Mouse (Mus musculus) heart, embryonic 11.5 days (tissue): Measurements from ENCODE around the gene Angpt4. TPM values are rescaled to one million over a fixed set of nuclear protein-coding genes. Genes with fewer than 3 reads are reported as not detected.
A peak's percentile ranks its signal among the peaks of the same experiment; 100 is the strongest.

Source experiments
- ATAC-seq: fragments of 200-750 bp; cut with Nextera tagmentation; replicated peaks from 2 replicates; pipeline ENCODE4 v1.8.0; 2017; ENCODE audit warnings: moderate library complexity; ENCODE audit not compliant: insufficient number of reproducible peaks, low FRiP score, low TSS enrichment
- H3K27ac ChIP-seq: fragments of 300-500 bp; sonication (generic); 2 replicates; pipeline ENCODE4 v1.5.1; 2014; ENCODE audit warnings: mild to moderate bottlenecking, low read depth, low read length
- H3K27me3 ChIP-seq: fragments of 300-500 bp; sonication (generic); 2 replicates; pipeline ENCODE4 v1.6.1; 2014; ENCODE audit warnings: mild to moderate bottlenecking, low read length, mixed read lengths; ENCODE audit not compliant: control insufficient read depth, insufficient read depth
- H3K36me3 ChIP-seq: fragments of 300-500 bp; sonication (generic); 2 replicates; pipeline ENCODE4 v1.6.1; 2014; ENCODE audit warnings: mild to moderate bottlenecking, low read length, moderate library complexity, mixed read lengths; ENCODE audit not compliant: control insufficient read depth, insufficient read depth
- H3K4me1 ChIP-seq: fragments of 300-500 bp; sonication (generic); 2 replicates; pipeline ENCODE4 v1.6.1; 2014; ENCODE audit warnings: low read length; ENCODE audit not compliant: control insufficient read depth, insufficient read depth
- H3K4me2 ChIP-seq: fragments of 300-500 bp; sonication (generic); 2 replicates; pipeline ENCODE4 v1.6.1; 2014; ENCODE audit warnings: mild to moderate bottlenecking, moderate library complexity
- H3K4me3 ChIP-seq: fragments of 300-500 bp; sonication (generic); 2 replicates; pipeline ENCODE4 v1.5.1; 2014; ENCODE audit warnings: low read depth, low read length
- H3K9ac ChIP-seq: fragments of 300-500 bp; sonication (generic); 2 replicates; pipeline ENCODE4 v1.6.1; 2014; ENCODE audit warnings: mild to moderate bottlenecking, low read depth, low read length, moderate library complexity
- H3K9me3 ChIP-seq: fragments of 300-500 bp; sonication (generic); replicated peaks from 2 replicates; pipeline ENCODE4 v1.6.1; 2016; ENCODE audit warnings: low read length; ENCODE audit not compliant: control insufficient read depth
- WGBS: fragments of 180-500 bp; shearing (Covaris S2); extraction: QIAGEN DNeasy Blood & Tissue Kit; methylation state at CpG from one replicate; pipeline ENCODE4 v1.1.7; 2014; ENCODE audit not compliant: insufficient replicate concordance; 5-methylcytosine and 5-hydroxymethylcytosine counted together
- polyA plus RNA-seq: library from polyadenylated mRNA; unstranded; fragments of >200 nt; fragmentation: Nextera tagmentation; extraction: Ambion mirVana; gene quantifications from 2 replicates; pipeline ENCODE4 v1.2.1, GENCODE M21; 2014

Angpt4 gene
- polyA plus RNA-seq, 1 experiment from 2014 or later = 0.21 TPM

- Histone ChIP-seq H3K9ac (no peak overlapping the region), H3K9me3 (no peaks in the 10 kb centered on the region), H3K27ac (no peak overlapping the region), H3K27me3 (peaks cover 38% of the 10 kb centered on the region), H3K4me2 (no peak overlapping the region), H3K4me1 (peaks cover 31% of the 10 kb centered on the region), H3K36me3 (no peaks in the 10 kb centered on the region), H3K4me3 (no peak overlapping the region)
- no peak for ATAC-seq
- WGBS = 87% methylated on average over 7 of the region's 7 CpGs
Measured at GRCm38 (mm10) chr2:151968986-151969385, 58.0 kb downstream of the Angpt4 start.

GRCm38 (mm10) chr2:151969396-151969795 lies 58.4 kb downstream of the Angpt4 start:
- Histone ChIP-seq H3K9ac (no peak overlapping the region), H3K9me3 (no peaks in the 10 kb centered on the region), H3K36me3 (no peaks in the 10 kb centered on the region), H3K4me1 (peaks cover 30% of the 10 kb centered on the region), H3K4me2 (no peak overlapping the region), H3K4me3 (no peak overlapping the region), H3K27me3 (peaks cover 42% of the 10 kb centered on the region), H3K27ac (no peak overlapping the region)
- no peak for ATAC-seq
- WGBS = 88% methylated on average over 6 of the region's 6 CpGs

GRCm38 (mm10) chr2:151970191-151971172 lies 59.5 kb downstream of the Angpt4 start:
- Histone ChIP-seq H3K9me3 (no peaks in the 10 kb centered on the region), H3K4me1 (peaks cover 28% of the 10 kb centered on the region), H3K27ac (peak overlapping the region; percentile 46; the same call in 1 of the 2 replicates), H3K27me3 (peaks cover 47% of the 10 kb centered on the region), H3K4me2 (peak overlapping the region; percentile 70), H3K36me3 (no peaks in the 10 kb centered on the region), H3K4me3 (peak overlapping the region; percentile 33), H3K9ac (peak overlapping the region; percentile 50)
- 40% methylated on average over 51 of the region's 53 CpGs for WGBS
- peak; percentile 82 for ATAC-seq

GRCm38 (mm10) chr2:151971748-151972147 lies 60.7 kb downstream of the Angpt4 start:
- no peaks in the 10 kb centered on the region for H3K9me3 ChIP-seq
- H3K27me3 ChIP-seq = peaks cover 47% of the 10 kb centered on the region
- H3K4me1 ChIP-seq = peaks cover 28% of the 10 kb centered on the region
- H3K4me2 ChIP-seq = no peak overlapping the region
- H3K4me3 ChIP-seq = no peak overlapping the region
- no peaks in the 10 kb centered on the region for H3K36me3 ChIP-seq
- H3K9ac ChIP-seq = no peak overlapping the region
- ATAC-seq = no peak
- H3K27ac ChIP-seq = no peak overlapping the region
- WGBS = 82% methylated on average over 5 of the region's 5 CpGs

GRCm38 (mm10) chr2:151972880-151973594 lies 62.0 kb downstream of the Angpt4 start:
- peak overlapping the region; percentile 26 for H3K4me3 ChIP-seq
- peak overlapping the region; percentile 65 for H3K4me2 ChIP-seq
- peak overlapping the region; percentile 31; the same call in 1 of the 2 replicates for H3K9ac ChIP-seq
- H3K27ac ChIP-seq = no peak overlapping the region
- H3K27me3 ChIP-seq = peaks cover 45% of the 10 kb centered on the region
- peaks cover 28% of the 10 kb centered on the region for H3K4me1 ChIP-seq
- no peak for ATAC-seq
- H3K9me3 ChIP-seq = no peaks in the 10 kb centered on the region
- WGBS = 15% methylated on average over 23 of the region's 23 CpGs
- no peaks in the 10 kb centered on the region for H3K36me3 ChIP-seq

GRCm38 (mm10) chr2:151973595-151974562 lies 62.9 kb downstream of the Angpt4 start:
- Histone ChIP-seq H3K9ac (peak overlapping the region; percentile 31; the same call in 1 of the 2 replicates), H3K36me3 (no peaks in the 10 kb centered on the region), H3K27ac (no peak overlapping the region), H3K27me3 (peaks cover 41% of the 10 kb centered on the region), H3K4me2 (peak overlapping the region; percentile 65), H3K4me3 (peak overlapping the region; percentile 26), H3K9me3 (no peaks in the 10 kb centered on the region), H3K4me1 (peaks cover 31% of the 10 kb centered on the region)
- no peak for ATAC-seq
- WGBS = 7% methylated on average over 36 of the region's 36 CpGs

- Histone ChIP-seq H3K4me1 (peaks cover 31% of the 10 kb centered on the region), H3K4me2 (no peak overlapping the region), H3K9me3 (no peaks in the 10 kb centered on the region), H3K4me3 (no peak overlapping the region), H3K27me3 (peaks cover 31% of the 10 kb centered on the region), H3K9ac (no peak overlapping the region), H3K27ac (no peak overlapping the region), H3K36me3 (no peaks in the 10 kb centered on the region)
- 75% methylated on average over 5 of the region's 5 CpGs for WGBS
- no peak for ATAC-seq
Measured at GRCm38 (mm10) chr2:151975295-151975694, 64.3 kb downstream of the Angpt4 start.

- H3K4me1 ChIP-seq = peaks cover 25% of the 10 kb centered on the region
- no peak for ATAC-seq
Measured at GRCm38 (mm10) chr2:151976067-151976466, 65.1 kb downstream of the Angpt4 start.

More at GRCm38 (mm10) chr2:151976067-151976466, 65.1 kb downstream of the Angpt4 start:
- H3K9me3 ChIP-seq = no peaks in the 10 kb centered on the region
- no peaks in the 10 kb centered on the region for H3K36me3 ChIP-seq
- no peak overlapping the region for H3K4me2 ChIP-seq
- H3K27me3 ChIP-seq = peaks cover 31% of the 10 kb centered on the region
- H3K27ac ChIP-seq = no peak overlapping the region
- no peak overlapping the region for H3K9ac ChIP-seq
- H3K4me3 ChIP-seq = no peak overlapping the region
- WGBS = 78% methylated on average over 3 of the region's 3 CpGs
